Mouse (Mus musculus) adrenal gland, adult 18-20 months (tissue): ENCODE results near the gene Plin1. TPM values are rescaled to one million over a fixed set of nuclear protein-coding genes. Genes with fewer than 3 reads are reported as not detected.
A peak's percentile ranks its signal among the peaks of the same experiment; 100 is the strongest.

Experiments
- DNase-seq, 2 experiments: peaks; one replicate each; pipeline ENCODE4 v3.0.0; 2021 to 2022; ENCODE audit warnings: low spot score in 2 of 2
- total RNA-seq, 2 experiments: library from RNA; stranded (reverse); gene quantifications; 1 replicate in 1 of 2; 2 replicates in 1 of 2; pipeline ENCODE4 v1.2.3; 2021

Gene Plin1
- total RNA-seq, 2 experiments from 2014 or later, result 490 to 1,137 TPM

GRCm38 (mm10) chr7:79740279-79740678, 7.6 kb upstream of the Plin1 start:
- no peak for DNase-seq

- no peak for DNase-seq
Measured at GRCm38 (mm10) chr7:79738913-79739312, 6.2 kb upstream of the Plin1 start.

DNA sequence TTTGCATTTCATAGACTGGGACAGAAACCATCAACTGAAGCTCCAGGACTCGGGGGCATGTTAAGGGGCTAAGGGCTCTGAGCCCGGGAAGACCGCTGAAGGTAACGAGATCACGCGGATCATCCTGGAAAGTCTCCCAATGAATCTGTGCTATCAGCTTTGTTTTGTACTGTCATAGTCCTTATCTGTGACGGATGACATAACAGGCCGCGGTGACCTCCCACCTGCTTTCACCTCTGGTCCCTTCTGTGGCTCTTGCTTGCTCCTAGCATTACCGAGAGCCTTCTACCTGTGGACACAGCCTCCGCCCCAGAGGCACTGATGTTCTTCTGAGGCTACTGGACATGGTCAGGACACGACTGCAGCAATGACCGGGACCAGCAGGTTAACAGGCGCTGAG, 3.8 kb upstream of the Plin1 start:
- DNase-seq, result no peak

DNA sequence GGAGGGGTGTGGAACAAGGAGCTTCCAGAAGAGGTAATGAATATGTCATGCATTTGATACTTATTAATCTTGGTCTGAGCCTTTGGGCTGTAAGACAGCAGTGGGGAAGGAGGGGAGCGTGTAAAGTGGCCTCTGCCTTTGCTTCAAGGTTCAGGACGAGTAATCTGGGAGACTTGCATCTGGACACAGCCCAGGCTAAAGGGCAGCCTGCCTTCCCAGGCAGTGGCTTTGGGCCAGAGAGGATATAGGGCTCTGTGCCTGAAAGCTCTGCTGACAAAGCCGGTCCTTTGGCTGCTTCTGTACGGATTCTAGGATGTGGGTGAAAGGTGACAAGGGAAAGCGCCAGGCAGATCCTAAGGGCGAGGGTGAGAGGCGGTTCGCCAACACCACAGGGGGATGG, 1.9 kb upstream of the Plin1 start:
- DNase-seq, result peak; percentile 39 to 60

- peak in 1 of 2 experiments; percentile 44 for DNase-seq
Measured at GRCm38 (mm10) chr7:79731438-79731837, 1.3 kb downstream of the Plin1 start.

DNA sequence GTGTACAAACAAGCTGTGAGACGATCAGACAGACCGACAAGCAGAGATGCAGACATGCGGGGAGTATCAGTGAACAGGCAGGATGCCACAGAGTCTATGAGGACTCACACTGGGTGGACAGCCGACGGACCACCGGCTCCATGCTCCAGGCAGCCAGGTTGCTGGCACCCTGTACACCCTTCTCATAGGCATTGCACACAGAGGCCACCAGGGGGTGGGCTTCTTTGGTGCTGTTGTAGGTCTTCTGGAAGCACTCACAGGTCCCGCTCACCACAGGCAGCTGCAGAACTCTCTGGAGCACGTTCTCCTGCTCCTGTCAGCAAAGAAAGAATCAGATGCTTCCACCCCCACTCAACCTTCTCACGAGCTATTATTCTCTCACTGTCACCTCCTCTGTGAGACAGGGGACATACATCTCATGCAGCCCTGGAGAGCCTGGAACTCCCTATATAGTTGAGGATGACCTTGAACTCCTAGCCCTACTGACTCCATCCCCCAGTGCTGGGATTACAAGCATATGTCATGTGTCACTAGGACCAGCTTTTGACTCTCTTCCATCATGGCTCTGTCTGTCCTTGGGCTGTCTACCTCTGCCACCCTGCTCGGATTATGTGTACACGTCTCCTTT, 2.8 kb downstream of the Plin1 start:
- peak in 1 of 2 experiments; percentile 30 for DNase-seq

DNA sequence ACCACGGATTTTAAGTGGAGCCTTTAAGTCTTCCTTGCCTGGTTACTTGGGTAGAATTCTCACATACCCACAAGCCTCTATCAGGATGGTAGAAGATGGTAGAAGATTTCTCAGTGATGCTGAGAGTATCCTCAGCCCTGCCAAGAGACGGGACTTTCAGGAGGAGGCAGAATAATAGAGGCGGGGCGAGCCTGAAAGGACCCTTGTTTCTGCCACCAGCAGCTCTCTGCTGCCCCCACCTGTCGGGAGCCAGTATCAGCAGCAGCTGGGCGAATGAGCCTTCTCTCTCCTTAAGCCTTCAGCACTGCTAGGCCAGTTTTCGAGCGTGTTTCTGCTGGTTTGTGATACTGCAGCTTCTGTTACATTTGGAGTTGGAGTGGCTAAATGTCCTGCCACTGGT, 3.5 kb downstream of the Plin1 start:
- peak; percentile 75 to 76 for DNase-seq

DNA sequence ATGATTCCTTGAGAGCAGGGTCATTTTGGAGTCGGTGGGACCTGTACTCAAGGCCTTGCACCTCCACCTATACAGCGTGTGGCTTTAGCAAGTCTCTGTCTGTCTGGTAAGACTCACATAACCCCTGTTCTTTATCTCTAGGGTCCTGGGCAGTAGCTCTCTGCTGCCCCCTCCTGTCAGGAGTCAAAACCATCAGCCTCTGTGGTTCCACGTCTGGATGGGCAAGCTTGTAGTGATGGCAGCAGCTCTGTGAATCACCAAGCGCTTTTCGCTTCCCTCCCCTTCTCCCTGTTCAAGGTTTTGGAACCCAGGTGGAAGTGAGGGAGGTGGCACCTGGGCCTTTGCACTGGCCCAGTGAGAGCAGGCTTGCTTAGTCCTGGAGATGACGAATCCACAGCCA, 4.5 kb downstream of the Plin1 start:
- peak; percentile 67 to 70 for DNase-seq

GRCm38 (mm10) chr7:79727091-79727490, 5.6 kb downstream of the Plin1 start:
- peak; percentile 38 to 59 for DNase-seq

GRCm38 (mm10) chr7:79721386-79721977, 11.2 kb downstream of the Plin1 start:
- peak; percentile 56 to 63 for DNase-seq

DNA sequence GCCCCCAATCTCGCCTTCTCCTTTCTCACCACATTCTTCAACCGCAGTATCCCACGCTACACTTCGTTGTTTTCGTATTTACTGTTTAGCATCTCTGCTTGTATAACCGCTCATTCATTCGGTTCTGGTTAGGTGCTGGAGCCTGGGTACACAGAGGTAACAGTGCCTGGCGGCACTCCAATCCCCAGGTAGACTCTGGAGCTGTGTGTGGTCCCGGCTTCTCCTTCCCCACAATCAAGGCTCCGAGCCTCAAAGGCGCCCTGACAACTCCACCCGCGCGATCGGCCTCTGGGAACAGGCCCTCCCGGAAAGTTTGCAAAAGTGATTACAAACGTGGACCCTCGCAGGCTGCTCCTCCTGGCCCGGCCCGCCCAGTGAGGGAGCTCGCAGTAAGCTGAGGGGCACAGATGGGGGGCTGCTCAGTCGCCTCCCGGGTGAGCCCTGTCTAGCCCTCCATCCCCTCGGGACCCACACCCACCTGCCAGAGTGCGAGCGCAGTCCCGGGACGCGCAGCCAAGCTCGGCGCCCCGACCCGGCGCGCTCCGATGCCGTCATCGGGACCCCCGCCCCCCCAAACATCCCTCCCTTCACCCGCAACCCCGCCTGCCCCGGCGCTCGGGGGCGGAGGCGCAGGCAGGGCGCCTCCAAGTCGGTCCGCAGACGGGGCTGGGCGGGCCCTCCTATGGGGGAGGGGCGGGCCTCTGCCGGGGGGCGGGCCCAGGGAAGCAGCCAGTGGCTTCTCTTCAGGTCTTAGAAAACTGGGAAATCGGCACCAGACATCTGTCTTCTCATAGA, 17.3 kb downstream of the Plin1 start, which contains the start of gene Kif7:
TSS of gene Kif7 (minus strand) at position 534 of the 795 bp plus-strand sequence.
- peak; percentile 77 to 83 for DNase-seq

DNA sequence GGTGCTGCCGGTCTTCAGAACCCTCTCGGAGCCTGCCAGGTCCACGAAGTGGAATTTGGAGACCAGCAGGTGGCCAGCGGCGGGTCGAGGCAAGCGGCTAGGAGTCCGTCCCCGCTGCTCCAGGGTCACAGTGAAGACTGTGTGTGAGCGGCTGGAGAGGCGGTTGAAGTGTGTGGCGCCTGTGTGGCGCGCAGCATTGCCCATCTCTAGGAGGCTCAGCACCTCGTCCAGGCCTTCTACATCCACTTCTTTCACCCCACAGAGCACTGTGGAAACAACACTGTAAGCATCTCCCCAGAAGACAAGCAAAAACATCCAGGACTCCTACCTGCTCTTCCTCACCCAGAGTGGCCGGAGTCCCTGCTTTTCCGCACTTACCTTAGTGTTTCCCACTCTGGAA, 21.9 kb downstream of the Plin1 start:
- DNase-seq, result no peak

DNA sequence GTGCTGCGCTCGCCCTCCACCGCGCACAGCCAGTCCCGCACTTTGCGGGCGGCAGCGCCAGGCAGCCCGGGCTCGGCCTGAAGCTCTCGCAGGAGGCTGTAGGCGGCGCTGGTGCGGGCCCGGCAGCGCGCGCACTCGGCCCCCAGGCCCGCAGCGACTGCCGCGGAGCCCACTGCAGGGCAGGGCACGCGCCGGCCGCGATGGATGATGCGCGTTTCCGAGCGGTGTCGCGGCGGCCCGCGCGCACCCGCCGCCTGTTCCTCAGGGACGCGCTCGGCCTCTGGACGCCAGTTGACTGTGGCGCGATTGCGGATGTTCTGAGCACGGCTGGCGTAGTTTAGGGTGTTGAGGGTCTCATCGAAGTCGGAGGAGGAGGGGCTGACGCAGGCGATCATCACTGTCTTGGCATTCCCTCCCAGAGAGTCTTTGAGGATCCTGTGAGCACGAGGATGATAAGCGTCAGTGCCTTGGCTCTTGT, 22.5 kb downstream of the Plin1 start:
- DNase-seq, result no peak

GRCm38 (mm10) chr7:79705210-79705609, 27.5 kb downstream of the Plin1 start:
- no peak for DNase-seq

- DNase-seq, result no peak
Measured at GRCm38 (mm10) chr7:79702755-79703154, 29.9 kb downstream of the Plin1 start.

- DNase-seq, result no peak
Measured at GRCm38 (mm10) chr7:79696495-79696894, 36.2 kb downstream of the Plin1 start.

DNA sequence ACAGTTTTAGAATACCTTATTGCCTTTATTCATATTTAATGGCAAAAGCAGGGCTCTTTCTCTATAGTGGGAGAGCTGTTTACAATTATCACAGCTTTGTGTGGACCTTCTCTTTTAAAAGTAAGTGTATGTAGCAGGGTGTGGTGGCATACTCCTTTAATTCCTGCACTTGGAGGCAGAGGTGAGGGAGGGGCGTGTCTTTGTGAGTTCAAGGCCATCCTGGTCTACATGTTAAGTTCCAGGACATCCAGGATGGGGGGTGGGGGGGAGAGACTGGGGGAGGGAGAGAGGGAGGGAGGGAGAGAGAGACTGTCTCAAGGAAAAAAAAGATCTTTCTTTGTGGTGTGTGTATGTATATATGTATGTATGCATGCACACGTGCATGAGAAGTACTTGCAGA, 52.5 kb downstream of the Plin1 start:
- DNase-seq, result no peak

DNA sequence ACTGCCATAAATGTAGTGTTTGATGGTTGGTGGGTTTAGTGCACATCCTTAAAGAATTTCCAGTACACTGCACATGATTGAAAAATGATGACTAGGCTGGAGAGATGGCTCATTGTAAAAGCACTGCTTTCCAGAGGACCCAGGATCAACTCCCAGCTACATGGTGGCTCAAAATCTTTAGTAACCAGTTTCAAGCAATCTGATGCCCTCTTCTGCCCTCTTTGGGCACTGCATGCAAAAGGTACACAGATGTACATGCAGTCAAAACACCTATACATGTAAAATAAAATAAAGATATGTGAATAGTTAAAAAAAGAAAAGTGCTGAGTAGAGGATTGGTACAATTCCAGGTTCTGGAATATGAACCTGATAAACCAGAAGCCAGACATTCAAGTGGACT, 53.5 kb downstream of the Plin1 start:
- no peak for DNase-seq

DNA sequence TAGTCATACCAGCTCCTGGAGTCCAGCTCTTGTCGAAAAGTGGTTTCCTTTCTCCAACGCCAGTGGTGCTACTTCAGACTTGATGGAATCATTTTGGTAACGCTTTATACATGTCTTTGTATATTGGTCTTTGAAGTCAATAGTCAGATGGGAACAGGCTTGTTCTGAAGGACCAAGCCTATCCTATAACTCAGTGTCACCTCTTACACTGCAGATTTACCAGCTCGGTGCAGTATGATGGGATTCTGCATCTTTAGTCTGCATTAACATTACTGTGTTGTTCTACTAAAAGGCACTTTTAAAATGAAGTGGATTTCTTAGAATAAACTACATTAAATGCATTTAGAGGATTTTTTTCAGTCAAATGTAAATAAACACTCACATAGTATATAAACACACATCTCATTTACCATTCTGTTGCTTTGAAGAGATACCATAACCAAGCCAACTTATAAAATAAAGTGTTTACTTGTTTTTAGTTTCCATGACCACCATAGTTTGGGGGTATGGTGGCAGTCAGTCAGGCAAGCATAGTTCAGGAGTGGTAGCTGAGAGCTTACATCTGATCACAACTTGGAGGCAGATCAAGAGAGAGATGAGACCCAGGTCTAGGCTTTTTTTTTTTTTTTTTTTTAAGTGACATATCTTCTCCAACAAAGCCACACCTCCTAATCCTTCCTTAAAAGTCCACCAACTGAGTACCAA, 61.7 kb downstream of the Plin1 start:
- no peak for DNase-seq
